Mouse (Mus musculus) brown adipose tissue, adult 24 weeks (tissue): ENCODE data around the gene Diaph3. TPM values are rescaled to one million over a fixed set of nuclear protein-coding genes. Genes with fewer than 3 reads are reported as not detected.

Experiments
- H3K27ac ChIP-seq: fragments of 200-500 bp; replicated peaks from 2 replicates; pipeline ENCODE4 v1.5.1; 2012; ENCODE audit warnings: low read depth, mild to moderate bottlenecking, low read length
- H3K4me1 ChIP-seq: fragments of 200-500 bp; 2 replicates; pipeline ENCODE4 v1.6.1; 2012; ENCODE audit warnings: low read length, mixed read lengths; ENCODE audit not compliant: control insufficient read depth, insufficient read depth, insufficient read length
- H3K4me3 ChIP-seq: fragments of 200-500 bp; 2 replicates; pipeline ENCODE4 v1.5.1; 2012; ENCODE audit warnings: low read depth, mild to moderate bottlenecking, low read length, moderate library complexity; ENCODE audit not compliant: insufficient read depth
- polyA plus RNA-seq: library from polyadenylated mRNA; stranded (reverse); fragments of >200 nt; gene quantifications from 2 replicates; pipeline ENCODE4 v1.2.4, GENCODE M21; 2012; ENCODE audit not compliant: missing spikeins, insufficient read depth, insufficient read length

Diaph3 gene
- polyA plus RNA-seq, 1 experiment = not detected

GRCm38 (mm10) chr14:86844075-86844474, 297.0 kb downstream of the Diaph3 start:
- H3K4me1 ChIP-seq = no peaks in the 10 kb centered on the region
- no peak overlapping the region for H3K4me3 ChIP-seq

DNA sequence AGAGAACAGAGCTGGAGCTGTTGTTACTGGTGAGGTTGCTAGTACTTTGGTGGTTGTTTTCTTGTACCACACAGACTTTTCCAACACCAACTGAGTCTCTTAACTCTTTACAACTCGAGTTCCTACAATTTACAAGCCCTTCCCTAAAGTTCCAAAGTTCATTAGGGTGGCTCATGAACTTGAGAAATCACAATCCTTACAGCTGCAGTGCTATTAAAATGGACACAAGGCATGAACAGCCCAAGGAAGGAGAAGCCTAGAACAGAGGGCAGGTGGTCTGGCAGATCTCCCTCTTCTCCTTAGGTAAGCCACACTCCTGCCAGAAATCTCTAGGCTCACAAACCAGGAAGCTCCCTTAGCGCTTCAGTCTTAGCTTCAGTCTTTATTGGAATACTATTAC, 303.4 kb downstream of the Diaph3 start:
- H3K4me3 ChIP-seq = no peak overlapping the region
- no peaks in the 10 kb centered on the region for H3K4me1 ChIP-seq
- H3K27ac ChIP-seq = no peak overlapping the region

More at GRCm38 (mm10) chr14:86844075-86844474, 297.0 kb downstream of the Diaph3 start:
- no peak overlapping the region for H3K27ac ChIP-seq

DNA sequence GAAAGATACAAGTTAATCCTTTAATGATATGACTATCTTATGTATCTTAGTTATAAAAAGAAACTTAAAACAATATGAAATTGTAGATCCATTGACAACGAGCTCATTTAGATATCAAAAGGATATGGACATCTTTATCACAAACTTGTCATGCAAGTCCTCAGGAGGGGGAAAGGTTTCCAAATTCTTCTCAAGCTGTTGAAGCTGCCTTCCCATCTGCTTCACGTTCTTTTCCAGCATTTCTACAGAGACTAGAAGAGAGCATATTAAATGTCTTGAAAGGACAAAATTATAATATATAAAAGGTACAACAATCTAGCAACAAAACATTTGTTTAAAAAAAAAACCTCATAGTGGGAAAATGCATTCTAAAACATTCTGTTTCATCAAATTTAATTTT, 306.2 kb downstream of the Diaph3 start:
- Histone ChIP-seq H3K4me3 (no peak overlapping the region), H3K4me1 (no peaks in the 10 kb centered on the region), H3K27ac (no peak overlapping the region)

- Histone ChIP-seq H3K4me3 (no peak overlapping the region), H3K4me1 (no peaks in the 10 kb centered on the region), H3K27ac (no peak overlapping the region)
These were observed 306.8 kb downstream of the Diaph3 start for GRCm38 (mm10) chr14:86834269-86834668.

DNA sequence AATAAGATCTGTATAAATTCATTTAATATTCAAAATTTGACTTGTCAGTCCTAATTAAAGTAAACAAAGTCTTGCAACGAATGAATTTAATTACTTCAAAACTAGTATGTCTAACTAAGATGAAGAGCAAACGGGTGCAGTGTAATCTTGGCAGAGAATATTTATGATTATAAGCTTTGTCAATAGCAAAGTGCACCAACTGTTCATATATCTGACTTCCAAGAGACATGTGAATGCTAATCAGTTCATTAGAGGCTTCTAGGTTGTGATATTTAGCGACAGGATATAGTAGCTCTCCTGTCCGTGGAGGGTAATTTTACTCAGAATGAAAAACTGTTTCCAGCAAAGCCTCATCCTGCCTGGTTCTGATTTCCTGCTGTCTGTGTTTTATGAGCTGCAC, 308.0 kb downstream of the Diaph3 start:
- Histone ChIP-seq H3K27ac (no peak overlapping the region), H3K4me1 (no peaks in the 10 kb centered on the region), H3K4me3 (no peak overlapping the region)

DNA sequence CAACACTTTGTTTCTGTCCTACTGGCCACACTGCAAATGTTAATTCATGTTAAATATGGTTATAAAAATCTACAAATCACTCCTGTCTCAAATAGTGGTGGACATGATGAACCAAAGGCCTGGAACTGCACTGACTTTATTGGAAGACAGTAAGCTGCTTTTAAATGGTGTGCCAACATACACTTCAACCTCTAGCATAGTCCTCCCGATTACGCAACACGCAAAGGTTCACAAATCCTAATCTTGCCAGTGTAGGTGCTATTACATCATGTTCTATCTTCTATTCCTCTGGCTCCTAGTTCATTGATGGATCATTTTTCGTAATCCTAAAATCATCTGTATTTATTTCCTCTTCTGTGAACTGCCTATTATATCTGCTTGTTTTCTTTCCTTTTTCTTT, 324.8 kb downstream of the Diaph3 start:
- no peaks in the 10 kb centered on the region for H3K4me1 ChIP-seq
- H3K4me3 ChIP-seq = no peak overlapping the region
- no peak overlapping the region for H3K27ac ChIP-seq

GRCm38 (mm10) chr14:86788880-86789641, 352.0 kb downstream of the Diaph3 start:
- Histone ChIP-seq H3K4me1 (no peaks in the 10 kb centered on the region), H3K4me3 (no peak overlapping the region), H3K27ac (no peak overlapping the region)

DNA sequence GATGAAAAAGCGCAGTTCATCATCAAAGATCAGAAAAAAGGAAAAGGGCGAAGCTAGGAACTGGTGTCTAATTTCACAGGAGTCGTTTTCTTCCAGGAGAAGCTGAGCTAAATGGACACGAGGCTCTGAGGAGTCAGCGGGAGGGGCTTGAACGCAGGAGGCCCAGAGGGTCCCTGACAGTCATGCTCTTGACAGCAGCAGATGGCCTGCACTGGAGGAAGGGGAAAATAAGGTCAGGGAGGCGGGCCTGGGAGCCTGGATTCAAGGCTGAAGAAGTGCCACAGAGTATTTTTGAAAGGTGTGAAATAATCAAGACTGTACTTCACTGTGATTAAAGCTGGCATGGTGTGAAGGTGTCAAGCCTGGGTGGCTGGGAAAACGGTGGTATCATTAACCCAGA, 354.2 kb downstream of the Diaph3 start:
- H3K4me3 ChIP-seq = no peak overlapping the region
- H3K27ac ChIP-seq = no peak overlapping the region
- H3K4me1 ChIP-seq = no peaks in the 10 kb centered on the region

DNA sequence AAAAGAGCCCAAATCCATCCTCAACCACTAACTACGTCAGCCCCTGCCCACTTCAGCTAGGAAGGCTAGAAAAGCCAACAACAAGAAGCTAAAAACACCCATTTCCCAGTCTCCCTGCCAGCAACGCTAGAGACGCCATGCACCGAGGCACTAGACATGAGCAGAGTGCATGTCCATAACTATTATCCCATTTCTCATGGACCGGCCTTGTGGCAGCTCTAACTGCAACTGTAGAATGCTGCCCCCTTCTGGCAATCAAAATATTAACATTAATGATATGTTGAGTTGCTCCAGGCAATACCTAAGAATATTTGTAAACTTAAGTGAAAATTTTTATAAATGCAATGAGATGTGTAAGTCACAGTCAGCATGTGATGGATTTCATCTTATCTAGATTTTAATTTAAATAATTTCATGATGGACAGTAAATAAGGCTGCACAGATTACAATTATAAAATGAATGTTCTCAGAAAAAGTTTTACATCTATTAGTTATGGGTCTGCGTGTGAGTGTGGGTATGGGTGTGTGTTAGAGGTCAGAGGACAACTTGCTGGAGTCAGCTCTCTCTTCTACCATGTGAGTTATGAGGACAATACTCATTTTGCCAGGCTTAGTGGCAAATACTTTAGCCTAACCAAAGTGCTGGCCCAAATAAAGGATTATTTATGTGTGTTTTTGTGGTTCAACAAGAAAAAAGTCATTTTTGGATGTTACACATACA, 359.3 kb downstream of the Diaph3 start:
- no peak overlapping the region for H3K4me3 ChIP-seq
- H3K4me1 ChIP-seq = no peaks in the 10 kb centered on the region
- no peak overlapping the region for H3K27ac ChIP-seq

GRCm38 (mm10) chr14:86773311-86773710, 367.7 kb downstream of the Diaph3 start:
- Histone ChIP-seq H3K4me3 (no peak overlapping the region), H3K27ac (no peak overlapping the region), H3K4me1 (no peaks in the 10 kb centered on the region)

DNA sequence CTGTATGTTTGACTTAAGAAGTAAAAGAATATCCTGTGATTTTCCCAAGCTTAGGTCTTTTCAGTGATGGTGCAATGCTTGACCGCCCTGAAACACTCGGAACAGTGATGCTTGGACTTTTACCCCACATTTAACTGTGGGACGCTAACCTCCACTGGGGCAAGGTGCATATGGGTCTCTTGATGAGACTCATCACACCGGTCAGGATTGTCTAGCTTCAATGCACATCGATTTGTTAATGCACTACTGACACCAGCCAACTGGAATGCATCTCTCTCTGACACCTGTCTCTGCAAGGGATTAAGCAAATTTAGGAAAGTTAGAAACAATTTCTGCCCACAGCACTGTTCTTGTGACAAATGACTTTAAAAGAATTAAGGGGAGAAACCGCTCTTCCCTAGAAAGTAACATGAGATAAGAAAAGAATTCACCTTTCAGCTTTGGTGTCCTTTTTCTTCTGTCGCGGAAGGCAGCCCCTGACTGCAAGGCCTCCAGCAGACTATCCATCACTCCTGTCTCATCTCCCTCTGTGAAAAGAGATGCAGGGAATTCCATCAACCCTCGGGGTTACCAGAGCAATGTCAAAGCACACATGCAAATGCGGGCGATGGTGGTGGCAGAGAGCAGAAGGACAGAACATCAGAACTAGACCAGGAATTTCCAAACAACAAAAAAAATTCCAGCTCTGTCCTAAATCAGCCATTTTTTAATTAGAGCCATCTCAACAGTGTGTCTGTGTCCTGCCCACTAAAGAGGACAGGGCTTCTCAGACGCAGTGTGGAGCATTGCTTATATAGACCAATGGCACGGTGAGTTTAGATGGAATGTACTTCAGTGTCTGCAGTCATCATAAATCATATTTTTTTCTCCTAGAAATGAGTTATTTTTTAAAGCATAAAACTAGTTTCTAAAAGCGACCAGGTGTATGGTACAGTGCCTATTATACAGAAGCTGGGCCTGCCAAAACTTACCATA, 368.6 kb downstream of the Diaph3 start:
- Histone ChIP-seq H3K4me3 (no peak overlapping the region), H3K27ac (no peak overlapping the region), H3K4me1 (no peaks in the 10 kb centered on the region)

GRCm38 (mm10) chr14:86764286-86764685, 376.7 kb downstream of the Diaph3 start:
- Histone ChIP-seq H3K4me3 (no peak overlapping the region), H3K27ac (no peak overlapping the region), H3K4me1 (no peaks in the 10 kb centered on the region)

DNA sequence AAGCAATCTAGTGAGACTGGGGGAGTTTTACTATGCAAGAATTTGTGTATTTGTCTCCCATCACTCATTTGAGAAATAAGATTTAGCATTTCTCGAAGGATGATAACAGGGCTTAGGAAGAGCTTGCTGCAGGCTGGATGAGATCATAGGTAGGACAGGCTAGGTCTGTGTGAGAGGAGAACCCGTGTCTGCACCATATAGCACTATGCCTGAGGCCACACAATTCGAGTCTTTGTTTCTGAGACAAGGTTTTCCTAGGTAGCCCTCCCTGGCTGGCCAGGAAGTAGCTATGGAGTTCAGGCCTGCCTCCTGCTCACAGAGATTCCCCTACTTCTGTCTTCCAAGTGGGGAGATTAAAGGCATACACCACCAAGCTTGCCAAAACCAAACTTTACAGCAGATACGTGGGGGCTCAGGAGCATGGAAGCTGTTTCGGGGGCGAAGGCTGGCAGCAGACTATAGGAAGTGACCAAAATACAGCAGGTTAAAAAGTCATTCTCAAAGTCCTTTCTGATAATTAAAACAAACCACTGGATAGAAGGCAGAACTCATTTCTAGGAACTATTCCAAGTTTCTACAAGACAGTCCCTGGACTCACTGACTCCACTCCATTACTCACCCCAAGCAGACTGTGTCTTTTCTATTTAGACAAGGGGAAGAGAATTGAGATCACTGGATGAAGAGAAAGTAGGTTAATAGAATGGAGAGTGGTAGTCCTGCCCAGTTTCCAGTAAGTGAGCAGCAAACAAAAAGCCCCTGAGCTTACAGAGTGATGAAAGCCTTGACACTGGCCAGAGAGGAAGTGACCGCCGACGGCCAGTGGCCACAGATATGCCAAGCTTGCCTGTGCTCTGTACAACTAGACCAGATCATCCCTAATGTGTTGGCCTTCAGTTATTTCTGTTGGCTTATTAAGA, 383.2 kb downstream of the Diaph3 start:
- Histone ChIP-seq H3K4me1 (no peaks in the 10 kb centered on the region), H3K4me3 (no peak overlapping the region), H3K27ac (no peak overlapping the region)

GRCm38 (mm10) chr14:86757132-86757531, 383.9 kb downstream of the Diaph3 start:
- H3K4me1 ChIP-seq = no peaks in the 10 kb centered on the region
- no peak overlapping the region for H3K27ac ChIP-seq
- no peak overlapping the region for H3K4me3 ChIP-seq
